Mouse (Mus musculus): Measurements from ENCODE around the gene Rrp1b. TPM values are rescaled to one million over a fixed set of nuclear protein-coding genes. Genes with fewer than 3 reads are reported as not detected.

Rrp1b gene
- 10 to 100 TPM; 55.4 to 78.2 TPM for total RNA-seq (2023)

DNA sequence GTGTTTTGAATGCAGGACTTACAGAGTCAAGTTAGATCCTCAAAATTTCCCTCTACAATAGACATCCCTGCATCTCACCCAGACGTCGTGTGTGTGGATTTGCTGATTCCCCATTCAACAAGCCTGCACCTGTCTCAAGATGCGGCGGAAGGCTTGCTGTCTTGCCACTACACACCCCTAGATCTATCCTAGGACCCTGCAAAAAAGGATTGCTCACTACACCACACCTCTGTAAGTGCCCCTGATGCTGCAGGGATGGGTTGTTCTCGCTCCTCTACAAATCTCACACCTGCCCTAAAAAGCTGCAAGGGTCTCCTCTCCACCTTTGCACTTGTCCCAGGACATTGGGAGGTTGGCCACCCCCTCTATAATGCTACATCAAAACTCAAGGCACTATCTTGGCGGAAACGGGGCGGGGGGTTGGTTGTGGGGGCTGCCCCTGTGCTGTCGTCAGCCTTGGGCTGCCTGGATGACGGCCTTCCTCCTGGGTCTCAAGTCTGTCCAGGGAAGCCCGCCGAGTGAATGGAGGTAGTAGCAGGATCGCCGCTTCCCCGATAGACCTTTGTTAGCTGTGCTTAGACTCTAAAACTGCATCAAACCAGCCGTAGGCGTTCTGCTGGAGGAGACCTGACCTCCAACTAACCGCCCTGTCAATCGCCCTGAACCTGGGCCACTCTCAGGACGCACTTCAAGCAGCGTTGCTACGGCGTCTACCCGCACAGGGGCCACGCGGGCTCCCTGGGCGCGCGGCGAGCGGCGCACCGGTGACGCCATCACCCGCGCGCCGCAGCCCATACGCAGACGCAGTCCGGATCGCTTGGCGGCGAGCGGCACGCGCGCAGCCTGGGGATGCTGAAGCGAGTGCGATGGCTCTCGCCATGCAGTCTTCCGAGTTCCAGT, at the start of gene Rrp1b, which contains the start of gene Hsf2bp:
Gene Rrp1b (plus strand): TSS at position 492 of the 900 bp plus-strand sequence.
Gene Hsf2bp (minus strand): TSS at position 741 of the 900 bp plus-strand sequence.

Other genes with a start within 250 kb of the Rrp1b start
- gene Sik1, start 180.3 kb upstream of the Rrp1b start, total RNA-seq (2023), result 100 to 1,000 TPM; 196 to 206 TPM
- under 1 TPM in 1 of 2 experiments, not detected in 1; 0.80 TPM for gene Hsf2bp, start 249 bp downstream of the Rrp1b start, total RNA-seq (2023)
- under 1 TPM; 0.33 to 0.67 TPM for gene Notch3, start 130.8 kb downstream of the Rrp1b start, total RNA-seq (2023)
- gene Ephx3, start 153.4 kb downstream of the Rrp1b start, total RNA-seq (2023), result 1 to 10 TPM; 4.8 to 4.9 TPM
- gene Brd4, start 248.6 kb downstream of the Rrp1b start, total RNA-seq (2023), result 100 to 1,000 TPM; 304 to 305 TPM